Mouse (Mus musculus) cerebellum, adult 9-11 months (tissue): ENCODE results near the gene Gcnt2.
"Not testable (repeated sequence)": the region's sequence is repeated elsewhere in the genome, so short reads cannot be mapped to it uniquely, and the experiment has no call there.

ENCODE experiments used
- DNase-seq: peaks from one replicate; pipeline ENCODE4 v3.0.0; 2022

The Gcnt2 gene

DNA sequence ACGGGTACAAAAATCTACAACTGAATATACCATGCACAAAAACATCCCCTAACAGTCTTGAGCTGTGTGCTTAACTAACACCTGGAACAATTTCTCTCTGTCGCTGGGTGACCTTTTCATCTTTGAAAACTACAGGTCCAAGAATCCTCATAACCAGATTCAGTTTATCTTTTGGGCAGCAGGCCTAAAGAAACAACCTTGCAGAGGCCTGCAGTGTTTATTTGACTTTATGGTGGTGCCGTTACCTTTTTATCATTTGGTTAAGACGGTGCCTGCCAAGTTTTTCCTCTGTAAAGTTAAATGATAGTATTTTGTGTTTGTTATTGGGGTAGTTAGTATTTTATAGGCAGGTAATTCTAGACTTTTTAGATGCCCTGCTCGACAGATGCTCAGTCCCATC lies 15.9 kb downstream of the Gcnt2 start:
- no peak for DNase-seq

DNA sequence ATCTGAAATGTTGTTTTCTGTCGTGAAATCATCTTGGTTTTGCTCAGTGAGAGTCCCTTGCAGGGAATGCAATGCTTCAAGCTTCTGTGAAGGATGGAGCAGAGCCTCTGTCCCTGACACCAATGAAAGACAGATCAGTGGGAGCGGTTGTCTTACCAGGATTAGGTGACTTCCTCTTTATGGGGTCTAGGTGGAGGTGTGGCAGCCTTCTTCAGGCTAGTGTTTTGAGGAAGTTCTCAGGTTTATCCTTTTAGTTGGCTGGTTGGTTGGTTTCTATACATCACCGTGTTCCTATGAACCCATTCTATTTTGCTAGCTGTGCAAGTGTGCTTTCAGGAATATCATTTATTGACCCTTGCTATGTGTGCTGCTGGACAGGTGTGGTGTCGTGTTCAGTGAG lies 18.0 kb downstream of the Gcnt2 start:
- no peak for DNase-seq

DNA sequence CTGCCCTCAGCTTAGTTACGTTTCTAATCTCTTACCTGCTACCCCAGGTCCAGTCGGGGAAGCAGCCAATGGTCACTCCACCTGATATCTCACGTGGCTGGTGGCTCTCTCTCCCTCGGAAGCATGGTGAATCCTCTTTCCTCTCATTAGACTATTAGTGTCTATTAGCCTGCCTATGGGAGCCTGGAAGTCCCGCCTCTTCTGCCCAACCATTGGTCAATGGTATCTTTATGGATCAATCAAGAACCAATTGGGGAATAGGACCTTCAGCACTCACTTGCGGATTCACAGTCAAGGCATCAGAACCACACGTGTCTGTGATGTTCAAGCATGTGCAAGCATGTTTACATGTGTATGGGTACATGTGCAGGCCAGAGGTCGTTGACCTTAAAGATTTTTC lies 21.0 kb downstream of the Gcnt2 start:
- DNase-seq: no peak

DNA sequence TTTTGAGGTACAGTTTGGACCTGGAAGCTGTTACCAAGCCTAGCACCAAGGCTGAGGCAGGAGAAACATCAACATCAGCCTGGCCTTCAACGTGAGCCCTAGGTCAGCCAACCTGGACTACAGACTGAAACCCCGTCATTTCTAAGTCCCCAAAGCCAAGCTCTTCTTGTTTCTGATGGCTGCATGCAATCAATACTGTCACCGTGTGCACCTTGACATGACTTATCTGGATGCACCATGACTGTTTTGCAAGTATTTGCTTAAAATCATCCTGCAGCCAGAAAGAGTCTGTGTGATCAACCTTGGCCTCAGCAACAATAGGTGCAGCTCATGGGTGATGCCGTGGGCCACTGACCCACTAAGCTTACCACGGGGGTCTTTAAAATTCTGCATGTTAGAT lies 23.1 kb downstream of the Gcnt2 start:
- DNase-seq: no peak

DNA sequence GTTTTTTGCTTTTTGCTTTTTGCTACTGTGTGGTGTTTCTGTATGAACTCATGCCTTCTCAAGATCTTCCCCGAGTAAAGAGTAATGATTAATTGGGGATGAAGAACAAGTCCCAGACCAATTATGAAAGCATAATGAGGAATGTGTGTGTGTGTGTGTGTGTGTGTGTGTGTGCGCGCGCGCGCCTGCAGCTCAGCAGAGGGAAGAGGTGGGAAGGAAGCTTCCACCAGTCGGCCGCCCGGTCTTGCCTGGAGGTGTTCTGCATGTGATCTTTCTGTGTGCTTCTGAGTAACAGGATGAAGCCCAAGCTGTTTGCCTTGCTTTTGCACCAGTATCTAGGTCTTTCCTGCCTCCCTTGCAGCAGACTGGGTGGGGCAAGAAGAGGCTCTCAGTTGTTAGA lies 24.3 kb downstream of the Gcnt2 start:
- no peak for DNase-seq

- DNase-seq: no peak
Observed at GRCm38 (mm10) chr13:40884878-40885277, 25.3 kb downstream of the Gcnt2 start.

DNA sequence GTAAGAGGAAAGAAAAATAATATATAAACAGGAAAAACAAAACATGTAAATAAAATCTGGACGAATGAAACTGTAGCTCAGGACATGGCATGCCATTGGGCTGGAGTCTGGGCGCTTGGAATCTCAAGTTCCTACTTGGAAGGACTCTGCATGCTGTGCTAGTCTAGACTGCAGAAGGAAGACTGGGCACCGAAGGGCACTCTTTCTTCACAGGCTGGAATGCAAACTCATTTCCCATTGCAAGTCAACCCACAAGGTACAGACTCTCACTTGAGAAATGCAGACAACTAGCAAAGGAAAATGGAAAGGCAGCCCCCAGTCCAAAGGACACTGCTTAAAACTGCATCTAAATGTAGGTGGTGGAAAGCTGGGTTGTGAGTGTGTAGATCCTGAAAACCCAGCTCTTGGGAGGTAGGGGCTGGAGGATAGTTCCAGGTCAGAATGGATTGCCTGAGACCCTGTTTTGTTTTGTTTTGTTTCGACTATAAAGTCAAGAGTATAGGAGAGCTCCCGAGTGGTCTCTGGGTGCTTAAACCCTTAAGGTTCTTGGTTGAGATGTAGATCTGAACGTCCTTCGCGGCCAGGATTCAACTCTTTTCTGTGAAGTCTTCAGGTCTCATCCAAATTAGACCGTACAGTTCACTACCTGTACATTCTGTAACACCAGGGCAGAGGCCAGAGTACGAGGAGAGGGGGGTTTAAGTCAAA lies 26.5 kb downstream of the Gcnt2 start:
- DNase-seq: no peak

GRCm38 (mm10) chr13:40886643-40887381 lies 27.3 kb downstream of the Gcnt2 start:
- no peak for DNase-seq

DNA sequence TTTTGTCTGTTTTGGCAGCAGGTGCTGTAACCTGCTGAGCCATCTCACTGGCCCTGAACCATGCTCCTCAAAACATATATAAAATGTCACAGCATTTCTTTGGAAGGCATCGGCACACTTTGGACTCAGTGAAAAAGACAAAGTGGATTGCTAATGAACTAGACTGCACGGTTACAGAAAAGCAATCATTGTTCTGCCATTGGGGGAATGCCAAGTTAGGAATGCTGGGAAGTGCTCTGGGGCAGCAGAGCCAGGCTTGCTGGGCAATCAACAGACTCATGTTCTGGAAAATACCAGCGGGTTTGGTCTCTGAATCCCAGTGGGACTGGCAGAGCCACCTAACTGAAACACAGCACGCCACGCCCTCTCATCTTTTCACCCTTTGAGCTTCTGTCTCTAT lies 31.0 kb downstream of the Gcnt2 start:
- DNase-seq: peak; percentile 10

DNA sequence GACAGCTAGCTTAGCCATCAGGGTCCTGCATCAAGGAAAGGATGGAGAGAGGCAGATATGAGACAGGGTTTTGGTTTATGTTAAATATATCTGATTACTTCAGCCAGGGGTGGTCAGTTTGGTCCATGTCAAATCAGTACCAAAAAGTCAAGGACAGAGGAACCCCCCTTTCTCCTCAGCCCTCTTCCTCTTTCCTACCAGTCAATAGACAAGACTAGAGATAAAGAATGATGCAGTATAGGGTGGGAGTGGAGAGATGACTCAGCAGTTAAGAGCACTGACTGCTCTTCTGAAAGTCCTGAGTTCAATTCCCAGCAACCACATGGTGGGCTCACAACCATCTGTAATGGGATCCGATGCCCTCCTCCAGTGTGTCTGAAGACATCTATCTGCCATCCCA lies 31.8 kb downstream of the Gcnt2 start:
- not testable (repeated sequence) for DNase-seq

DNA sequence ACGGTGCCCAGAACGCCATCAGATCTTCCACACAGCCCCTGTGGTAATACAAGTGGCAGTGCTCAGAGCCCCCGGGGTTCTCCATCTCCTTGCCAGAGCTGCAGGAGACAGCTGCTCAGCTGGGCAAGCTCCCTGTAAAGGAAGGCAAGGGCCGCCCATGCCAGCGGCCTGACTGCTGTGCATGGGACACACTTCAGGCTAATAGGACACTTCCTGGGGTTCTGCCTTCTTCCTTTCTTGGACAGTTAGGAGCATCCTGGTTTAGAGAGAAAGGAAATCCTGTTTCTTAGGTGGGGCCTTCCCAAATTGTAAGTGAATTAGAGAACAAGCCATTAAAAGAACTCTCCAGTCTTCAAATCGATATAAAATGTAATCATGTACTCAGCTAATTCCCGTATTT lies 32.5 kb downstream of the Gcnt2 start:
- no peak for DNase-seq

- no peak for DNase-seq
Observed at GRCm38 (mm10) chr13:40892547-40892946, 33.0 kb downstream of the Gcnt2 start.

DNA sequence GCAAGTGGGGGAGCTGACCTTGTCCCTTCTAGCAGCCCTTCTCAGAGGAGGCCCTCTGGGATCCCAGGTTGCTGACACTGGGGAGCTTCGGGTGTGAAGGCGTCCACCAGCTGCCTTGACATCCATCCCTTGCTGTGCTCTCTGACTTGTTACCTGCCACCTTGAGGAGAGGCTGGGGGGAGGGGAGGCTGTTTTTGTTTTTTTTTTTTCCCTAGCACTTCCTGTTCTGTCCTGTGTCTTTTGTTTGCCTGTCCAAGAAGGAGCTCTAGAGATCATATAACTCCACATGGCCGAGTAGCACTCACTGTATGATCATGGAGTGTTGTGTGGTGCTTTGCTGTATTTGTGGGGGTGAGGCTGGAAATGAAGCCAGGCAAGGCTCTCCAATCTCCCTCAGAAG lies 34.0 kb downstream of the Gcnt2 start:
- no peak for DNase-seq

- DNase-seq: not testable (repeated sequence)
Observed at GRCm38 (mm10) chr13:40898049-40898690, 38.6 kb downstream of the Gcnt2 start.

- DNase-seq: no peak
Observed at GRCm38 (mm10) chr13:40898698-40899097, 39.1 kb downstream of the Gcnt2 start.

GRCm38 (mm10) chr13:40899349-40899993 lies 39.9 kb downstream of the Gcnt2 start:
- no peak for DNase-seq

GRCm38 (mm10) chr13:40899994-40900970 lies 40.7 kb downstream of the Gcnt2 start:
- no peak for DNase-seq

GRCm38 (mm10) chr13:40901263-40901662 lies 41.7 kb downstream of the Gcnt2 start:
- DNase-seq: no peak

- DNase-seq: no peak
Observed at GRCm38 (mm10) chr13:40901831-40902459, 42.4 kb downstream of the Gcnt2 start.

- DNase-seq: no peak
Observed at GRCm38 (mm10) chr13:40904080-40904479, 44.5 kb downstream of the Gcnt2 start.

- no peak for DNase-seq
Observed at GRCm38 (mm10) chr13:40906528-40906927, 47.0 kb downstream of the Gcnt2 start.

DNA sequence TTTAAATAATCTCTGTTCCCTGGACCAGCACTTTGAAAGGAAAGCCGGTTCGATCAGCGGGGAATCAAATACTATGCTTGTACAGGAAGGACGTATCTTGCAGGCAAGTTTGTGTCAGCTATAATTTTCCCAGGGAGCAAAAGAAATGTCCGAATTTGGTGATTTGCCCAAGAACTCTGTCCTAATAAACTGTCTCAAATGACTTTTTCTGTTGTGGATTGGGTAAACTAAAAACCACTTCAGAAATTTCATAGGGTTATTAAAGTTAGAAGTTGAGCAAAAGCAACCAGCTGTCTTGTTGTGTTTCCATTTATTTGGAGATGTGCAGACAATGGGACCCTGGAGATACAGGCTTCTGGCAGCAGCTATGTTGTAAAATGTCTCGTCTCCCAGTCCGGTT lies 47.7 kb downstream of the Gcnt2 start:
- no peak for DNase-seq
